Mouse (Mus musculus) left cerebral cortex, postnatal 4 days (tissue): ENCODE results near the gene Atg9b. TPM values are rescaled to one million over a fixed set of nuclear protein-coding genes. Genes with fewer than 3 reads are reported as not detected.

ENCODE experiments used
- DNase-seq: peaks from one replicate; pipeline ENCODE4 v3.0.0-alpha.2; 2022
- intact Hi-C: fragments of 180-260 bp; cut with DNase I; formaldehyde crosslinking; loops from one replicate; pipeline ENCODE4 v1.15.1; 2025
- total RNA-seq, 2 experiments: library from RNA; stranded (reverse); gene quantifications; 2 replicates each; pipeline ENCODE4 v1.2.3; 2021

The Atg9b gene
- total RNA-seq, 2 experiments from 2014 or later, result 6.4 to 8.1 TPM

- intact Hi-C loops, result no loop called here
- DNase-seq, result peak; percentile 42
Measured at GRCm38 (mm10) chr5:24352251-24352859, 39.6 kb downstream of the Atg9b start.

DNA sequence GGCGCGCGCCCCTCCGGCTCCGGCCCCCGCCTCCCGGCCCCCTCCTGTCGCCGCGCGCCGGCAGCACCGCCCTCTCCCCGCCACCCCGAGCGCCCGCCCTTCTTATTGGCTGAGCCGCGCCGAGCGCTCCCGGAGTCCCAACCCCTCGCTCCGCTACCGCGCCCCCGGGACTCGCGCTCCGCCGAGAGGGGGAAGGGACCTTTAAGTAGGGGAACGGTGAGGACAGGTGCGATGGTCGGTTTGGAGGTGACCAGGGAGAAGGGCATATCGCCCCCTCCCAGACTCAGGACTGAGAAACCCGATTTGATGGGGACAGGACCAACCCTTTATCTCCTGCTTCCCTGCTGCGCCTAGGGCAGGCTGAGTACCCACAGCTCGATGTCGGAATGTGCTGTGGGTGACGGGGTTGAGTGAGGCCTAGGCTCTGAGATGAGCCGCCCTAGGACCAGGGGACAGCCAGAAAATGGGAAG is 40.2 kb downstream of the Atg9b start:
- intact Hi-C loops, result no loop called here
- DNase-seq, result peak; percentile 90

DNA sequence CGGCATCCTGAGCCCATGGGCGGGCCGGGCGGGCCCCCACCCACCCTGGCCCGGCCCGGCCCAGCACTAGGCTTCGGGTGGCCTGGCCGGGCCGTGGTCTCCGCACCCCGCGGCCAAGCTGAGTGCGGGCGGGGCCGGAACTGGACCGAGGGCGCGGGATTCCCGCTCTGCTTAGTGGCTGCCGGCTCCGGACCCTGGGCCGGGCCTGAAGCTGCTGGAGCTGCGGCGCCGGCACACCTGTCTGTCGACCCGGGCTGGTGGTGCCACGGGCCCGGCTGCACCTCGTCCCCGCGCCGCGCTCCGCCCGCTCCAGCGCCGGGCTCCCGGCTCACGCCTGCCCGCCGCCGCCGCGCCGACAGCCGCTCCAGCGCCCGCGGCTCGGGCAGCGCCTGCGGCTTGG is 40.7 kb downstream of the Atg9b start, which contains the start of gene Kcnh2:
Gene Kcnh2, minus strand, starts transcription at position 327 of the 400 bp plus-strand sequence.
- intact Hi-C loops, result no loop called here
- no peak for DNase-seq

- intact Hi-C loops, result no loop called here
Measured at GRCm38 (mm10) chr5:24350531-24351250, 41.3 kb downstream of the Atg9b start.

GRCm38 (mm10) chr5:24350073-24350472 is 41.9 kb downstream of the Atg9b start:
- no peak for DNase-seq
- intact Hi-C loops, result no loop called here

More at GRCm38 (mm10) chr5:24350531-24351250, 41.3 kb downstream of the Atg9b start:
- DNase-seq, result peak; percentile 55

DNA sequence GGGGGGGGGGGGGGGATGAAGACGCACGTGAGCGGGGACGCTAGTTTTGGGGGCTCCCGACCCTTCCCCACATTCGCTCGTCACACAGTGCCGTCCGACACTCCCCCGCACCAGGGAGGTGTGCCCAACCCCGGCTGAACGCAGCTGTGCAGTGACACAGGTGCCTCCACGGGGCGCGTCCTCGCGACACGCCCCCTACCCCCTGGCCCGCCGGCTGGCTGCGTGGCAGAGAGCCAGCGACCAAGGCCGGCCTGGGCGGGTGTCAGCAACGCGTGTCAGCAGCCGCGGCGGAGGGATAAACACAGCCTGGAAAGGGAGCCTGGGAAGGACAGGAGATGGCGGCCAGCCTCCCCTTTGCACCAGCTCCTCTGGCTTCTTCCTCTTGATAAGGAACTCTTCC is 43.4 kb downstream of the Atg9b start:
- no peak for DNase-seq
- intact Hi-C loops, result no loop called here

DNA sequence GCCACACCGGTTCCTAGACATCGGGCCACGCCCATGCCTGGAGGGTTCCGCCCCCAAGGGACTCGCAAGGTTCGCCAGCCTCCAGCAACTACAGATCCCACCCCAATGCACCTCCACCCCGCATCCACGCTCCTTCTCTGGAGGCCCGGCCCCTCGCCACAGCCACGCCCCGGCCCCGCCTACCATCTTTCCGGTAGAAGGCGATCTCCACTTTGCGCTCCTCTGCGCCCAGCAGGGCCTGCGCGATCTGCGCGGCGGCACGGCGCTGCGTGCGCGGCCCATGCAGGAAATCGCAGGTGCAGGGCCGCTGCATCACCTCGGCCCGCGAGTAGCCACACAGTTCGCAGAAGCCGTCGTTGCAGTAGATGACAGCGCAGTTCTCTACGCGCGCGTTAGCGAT is 43.8 kb downstream of the Atg9b start:
- peak; percentile 59 for DNase-seq
- intact Hi-C loops, result no loop called here

DNA sequence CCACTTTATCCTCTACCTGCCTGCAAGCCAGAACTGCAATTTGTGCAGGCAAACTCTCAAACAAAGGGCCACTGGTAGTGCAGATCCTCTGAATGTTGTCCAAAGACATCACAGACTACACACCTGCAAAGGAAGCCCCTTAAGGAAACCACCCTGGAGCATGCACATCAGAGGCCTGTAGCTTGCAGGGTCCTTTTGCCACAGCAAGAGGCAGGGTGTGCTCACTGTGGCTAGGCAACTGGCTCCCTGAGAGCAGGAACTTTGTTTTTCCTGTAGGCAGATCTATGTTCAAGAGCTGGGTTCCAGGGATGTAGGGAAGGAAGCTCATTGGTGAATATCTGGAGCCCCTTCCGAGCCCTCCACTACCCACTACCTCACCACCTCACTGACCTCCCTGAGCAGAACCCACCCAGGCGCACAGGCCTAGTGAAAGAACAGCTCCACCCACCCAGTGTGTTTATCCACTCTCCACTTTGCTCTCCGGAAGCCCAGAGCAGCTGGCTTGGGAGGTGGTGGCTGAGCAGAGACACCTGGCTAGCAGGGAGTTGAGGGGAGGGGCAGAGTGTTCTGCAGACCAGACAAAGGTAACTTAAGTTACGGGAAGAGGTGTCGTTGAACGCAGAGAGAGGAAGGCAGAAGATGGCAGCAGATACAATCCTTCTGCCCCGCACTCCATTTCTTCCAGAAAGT is 44.6 kb downstream of the Atg9b start:
- intact Hi-C loops, result no loop called here
- DNase-seq, result no peak

- intact Hi-C loops, result no loop called here
- no peak for DNase-seq
Measured at GRCm38 (mm10) chr5:24346313-24346712, 45.6 kb downstream of the Atg9b start.

GRCm38 (mm10) chr5:24344477-24345051 is 47.4 kb downstream of the Atg9b start:
- DNase-seq, result peak; percentile 57
- intact Hi-C loops, result no loop called here

- peak; percentile 48 for DNase-seq
Measured at GRCm38 (mm10) chr5:24343977-24344436, 47.9 kb downstream of the Atg9b start.

DNA sequence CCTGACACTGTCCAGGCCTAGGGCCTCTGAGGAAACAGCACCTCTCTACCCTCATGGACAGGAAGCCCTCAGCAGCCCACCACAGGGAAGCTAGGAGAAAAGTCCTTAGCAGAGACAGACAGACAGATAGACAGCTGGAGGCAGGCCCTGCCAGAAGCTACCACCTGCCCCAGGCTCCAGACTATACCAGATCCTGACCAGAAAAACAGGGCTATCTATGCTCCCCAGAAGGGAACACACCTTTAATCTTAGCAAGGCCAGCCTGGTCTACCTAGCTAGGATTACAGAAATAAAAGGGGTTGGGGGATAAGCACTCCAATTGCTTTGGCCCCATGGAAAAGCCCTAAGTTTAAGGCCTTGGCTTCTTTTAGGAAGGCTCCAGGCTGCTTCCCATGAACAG is 48.6 kb downstream of the Atg9b start:
- no peak for DNase-seq
- intact Hi-C loops, result no loop called here

More at GRCm38 (mm10) chr5:24343977-24344436, 47.9 kb downstream of the Atg9b start:
- intact Hi-C loops, result no loop called here

GRCm38 (mm10) chr5:24342966-24343365 is 49.0 kb downstream of the Atg9b start:
- intact Hi-C loops, result no loop called here
- no peak for DNase-seq

- intact Hi-C loops, result no loop called here
- DNase-seq, result no peak
Measured at GRCm38 (mm10) chr5:24342205-24342963, 49.6 kb downstream of the Atg9b start.

GRCm38 (mm10) chr5:24337821-24338220 is 54.1 kb downstream of the Atg9b start:
- intact Hi-C loops, result no loop called here
- no peak for DNase-seq

DNA sequence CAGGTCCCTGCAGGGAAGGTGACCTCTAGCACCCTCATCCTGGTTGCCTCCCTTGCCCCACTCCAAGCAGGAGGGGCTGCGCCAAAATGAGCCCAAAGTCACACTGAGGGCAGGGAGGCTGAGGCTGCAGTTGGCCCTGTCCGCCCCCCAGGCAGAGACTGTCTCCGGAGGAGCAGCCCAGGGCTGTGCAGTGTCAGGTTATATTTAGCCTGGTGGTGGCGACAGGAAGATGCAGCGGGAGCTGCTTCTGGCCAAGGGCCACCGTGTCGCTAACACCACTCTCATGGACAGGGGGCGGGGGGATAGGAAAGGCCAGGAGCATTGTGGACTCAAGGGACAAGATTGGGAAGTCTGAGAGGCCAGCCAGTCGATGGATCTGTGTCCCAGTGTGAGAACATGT is 54.6 kb downstream of the Atg9b start:
- intact Hi-C loops, result no loop called here
- DNase-seq, result peak; percentile 35

GRCm38 (mm10) chr5:24335888-24336511 is 55.9 kb downstream of the Atg9b start:
- peak; percentile 68 for DNase-seq
- intact Hi-C loops, result no loop called here

DNA sequence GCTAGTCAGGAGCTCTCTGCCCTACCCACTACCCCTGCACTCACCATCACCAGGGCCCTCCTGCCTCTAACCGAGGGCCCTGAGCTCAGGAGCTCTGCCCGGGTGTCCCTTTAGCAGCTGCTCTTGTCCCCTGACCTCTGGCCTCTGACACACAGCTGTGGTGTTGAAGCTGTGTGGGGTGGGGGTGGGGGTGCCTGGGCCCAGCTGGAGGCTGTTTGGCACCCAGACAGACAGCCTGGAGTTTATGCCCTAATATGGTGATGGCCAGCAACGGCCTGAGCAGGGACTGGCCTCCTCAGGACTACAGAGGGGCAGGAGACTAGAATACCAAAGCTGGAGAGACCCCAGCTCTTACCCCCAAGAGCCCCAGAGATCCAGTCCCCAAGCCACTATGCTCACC is 57.2 kb downstream of the Atg9b start:
- intact Hi-C loops, result no loop called here

More for the DNA sequence above, 57.2 kb downstream of the Atg9b start:
- DNase-seq, result no peak
